Mouse (Mus musculus) MEL (cell line): ENCODE measurements around the gene Rtn4rl2. TPM values are rescaled to one million over a fixed set of nuclear protein-coding genes. Genes with fewer than 3 reads are reported as not detected.

ENCODE experiments used
- DNase-seq: peaks from one replicate; pipeline ENCODE4 v3.0.0; 2011; ENCODE audit warnings: low read depth, low spot score
- H3K27ac ChIP-seq: 2 replicates; pipeline ENCODE4 v1.5.1; 2012; ENCODE audit warnings: low read depth, mild to moderate bottlenecking, control low read depth, low read length, moderate library complexity; ENCODE audit not compliant: control insufficient read depth
- H3K27me3 ChIP-seq, 2 experiments: fragments of 150-350 bp in 1 of 2; sonication (generic) in 1 of 2; 2 replicates each; pipeline ENCODE4 v1.6.1; 2012; ENCODE audit warnings: low read length in 2 of 2, mild to moderate bottlenecking in 2 of 2, improper control_type of control experiment in 1 of 2, moderate library complexity in 1 of 2; ENCODE audit not compliant: insufficient read depth in 2 of 2, control insufficient read depth in 1 of 2
- H3K36me3 ChIP-seq, 2 experiments: 2 replicates each; pipeline ENCODE4 v1.6.1; 2012 to 2014; ENCODE audit warnings: low read length in 2 of 2, improper control_type of control experiment in 1 of 2, inconsistent platforms in 1 of 2, mild to moderate bottlenecking in 1 of 2; ENCODE audit not compliant: insufficient read depth in 2 of 2, control insufficient read depth in 1 of 2
- H3K4me1 ChIP-seq, 2 experiments: fragments of 150-350 bp in 1 of 2; sonication (generic) in 1 of 2; 2 replicates each; pipeline ENCODE4 v1.6.1; 2012; ENCODE audit warnings: low read length in 2 of 2, improper control_type of control experiment in 1 of 2, mild to moderate bottlenecking in 1 of 2; ENCODE audit not compliant: insufficient read depth in 2 of 2, control insufficient read depth in 1 of 2
- H3K4me3 ChIP-seq, 2 experiments: fragments of 150-350 bp in 1 of 2; sonication (generic) in 1 of 2; 2 replicates each; pipeline ENCODE4 v1.5.1; 2012; ENCODE audit warnings: low read depth in 2 of 2, low read length in 2 of 2, mild to moderate bottlenecking in 2 of 2, moderate library complexity in 2 of 2, control low read depth in 1 of 2, improper control_type of control experiment in 1 of 2; ENCODE audit not compliant: control insufficient read depth in 1 of 2, insufficient read depth in 1 of 2
- H3K79me2 ChIP-seq: 2 replicates; pipeline ENCODE4 v1.6.1; 2012; ENCODE audit warnings: mild to moderate bottlenecking, low read length, moderate library complexity; ENCODE audit not compliant: control insufficient read depth, poor library complexity, insufficient read depth
- H3K9ac ChIP-seq: 2 replicates; pipeline ENCODE4 v1.6.1; 2012; ENCODE audit warnings: low read depth, mild to moderate bottlenecking, control low read depth, low read length, moderate library complexity; ENCODE audit not compliant: control insufficient read depth, poor library complexity, severe bottlenecking
- H3K9me3 ChIP-seq: fragments of 150-350 bp; sonication (generic); replicated peaks from 2 replicates; pipeline ENCODE4 v1.6.1; 2012; ENCODE audit warnings: mild to moderate bottlenecking, low read length, improper control_type of control experiment, moderate library complexity; ENCODE audit not compliant: insufficient read depth
- BHLHE40 ChIP-seq: IDR thresholded peaks from 2 replicates; pipeline ENCODE4 v1.6.1; 2012; ENCODE audit warnings: low read depth, mild to moderate bottlenecking, inconsistent platforms, low read length, improper control_type of control experiment, borderline replicate concordance
- E2F4 ChIP-seq: IDR thresholded peaks from 2 replicates; pipeline ENCODE4 v1.6.1; 2011; ENCODE audit warnings: low read depth, low read length, improper control_type of control experiment, borderline replicate concordance
- EP300 ChIP-seq, 2 experiments: IDR thresholded peaks; 2 replicates each; pipeline ENCODE4 v1.6.1; 2011; ENCODE audit warnings: improper control_type of control experiment in 2 of 2, low read length in 2 of 2, low read depth in 1 of 2, mild to moderate bottlenecking in 1 of 2
- GABPA ChIP-seq: IDR thresholded peaks from 2 replicates; pipeline ENCODE4 v1.6.1; 2012; ENCODE audit warnings: low read depth, mild to moderate bottlenecking, inconsistent platforms, low read length, improper control_type of control experiment, moderate library complexity
- MAFK ChIP-seq: IDR thresholded peaks from 2 replicates; pipeline ENCODE4 v1.6.1; 2011; ENCODE audit warnings: low read depth, mild to moderate bottlenecking, low read length, improper control_type of control experiment, borderline replicate concordance
- MXI1 ChIP-seq: IDR thresholded peaks from 2 replicates; pipeline ENCODE4 v1.6.1; 2011; ENCODE audit warnings: mild to moderate bottlenecking, low read depth, low read length, improper control_type of control experiment
- MYB ChIP-seq: IDR thresholded peaks from 2 replicates; pipeline ENCODE4 v1.6.1; 2011; ENCODE audit warnings: mild to moderate bottlenecking, low read depth, low read length, improper control_type of control experiment
- POLR2AphosphoS5 ChIP-seq: IDR thresholded peaks from 2 replicates; pipeline ENCODE4 v1.6.1; 2012; ENCODE audit warnings: low read depth, borderline replicate concordance, mild to moderate bottlenecking, inconsistent platforms, low read length, moderate library complexity, mixed read lengths
- RAD21 ChIP-seq: IDR thresholded peaks from 2 replicates; pipeline ENCODE4 v1.6.1; 2011; ENCODE audit warnings: mild to moderate bottlenecking, low read depth, low read length, improper control_type of control experiment
- RCOR1 ChIP-seq: IDR thresholded peaks from 2 replicates; pipeline ENCODE4 v1.6.1; 2012; ENCODE audit warnings: low read depth, mild to moderate bottlenecking, inconsistent platforms, low read length, improper control_type of control experiment
- SMC3 ChIP-seq: IDR thresholded peaks from 2 replicates; pipeline ENCODE4 v1.6.1; 2011; ENCODE audit warnings: low read depth, low read length, improper control_type of control experiment
- TAL1 ChIP-seq: IDR thresholded peaks from 2 replicates; pipeline ENCODE4 v1.6.1; 2012; ENCODE audit warnings: mild to moderate bottlenecking, inconsistent platforms, low read length, moderate library complexity, mixed read lengths
- ZC3H11A ChIP-seq: IDR thresholded peaks from 2 replicates; pipeline ENCODE4 v1.6.1; 2012; ENCODE audit warnings: low read depth, mild to moderate bottlenecking, inconsistent platforms, low read length, improper control_type of control experiment
- ZKSCAN1 ChIP-seq: IDR thresholded peaks from 2 replicates; pipeline ENCODE4 v1.6.1; 2012; ENCODE audit warnings: low read depth, mild to moderate bottlenecking, inconsistent platforms, low read length, improper control_type of control experiment, moderate library complexity
- ZMIZ1 ChIP-seq: IDR thresholded peaks from 2 replicates; pipeline ENCODE4 v1.6.1; 2012; ENCODE audit warnings: low read depth, mild to moderate bottlenecking, inconsistent platforms, low read length, improper control_type of control experiment, moderate library complexity
- ZNF384 ChIP-seq: IDR thresholded peaks from 2 replicates; pipeline ENCODE4 v1.6.1; 2012; ENCODE audit warnings: low read depth, mild to moderate bottlenecking, inconsistent platforms, low read length, improper control_type of control experiment
- polyA plus RNA-seq, 2 experiments: library from polyadenylated mRNA; stranded (reverse) in 1 of 2; unstranded in 1 of 2; fragments of >175 nt in 1 of 2; fragments of >200 nt in 1 of 2; gene quantifications; 2 replicates each; pipeline versions ENCODE4 v1.2.1 to v1.2.4; 2012; ENCODE audit warnings: low replicate concordance in 2 of 2, low read depth in 1 of 2; ENCODE audit not compliant: insufficient read length in 2 of 2, insufficient read depth in 1 of 2, missing spikeins in 1 of 2
- total RNA-seq: library from RNA; depleted of rRNA; stranded (reverse); fragments of 300-350 nt; gene quantifications from 2 replicates; pipeline ENCODE4 v1.2.3, GENCODE M21; 2012

Gene Rtn4rl2
- total and polyA plus RNA-seq, 3 experiments, result 0.12 to 1.1 TPM; not detected in 1

DNA sequence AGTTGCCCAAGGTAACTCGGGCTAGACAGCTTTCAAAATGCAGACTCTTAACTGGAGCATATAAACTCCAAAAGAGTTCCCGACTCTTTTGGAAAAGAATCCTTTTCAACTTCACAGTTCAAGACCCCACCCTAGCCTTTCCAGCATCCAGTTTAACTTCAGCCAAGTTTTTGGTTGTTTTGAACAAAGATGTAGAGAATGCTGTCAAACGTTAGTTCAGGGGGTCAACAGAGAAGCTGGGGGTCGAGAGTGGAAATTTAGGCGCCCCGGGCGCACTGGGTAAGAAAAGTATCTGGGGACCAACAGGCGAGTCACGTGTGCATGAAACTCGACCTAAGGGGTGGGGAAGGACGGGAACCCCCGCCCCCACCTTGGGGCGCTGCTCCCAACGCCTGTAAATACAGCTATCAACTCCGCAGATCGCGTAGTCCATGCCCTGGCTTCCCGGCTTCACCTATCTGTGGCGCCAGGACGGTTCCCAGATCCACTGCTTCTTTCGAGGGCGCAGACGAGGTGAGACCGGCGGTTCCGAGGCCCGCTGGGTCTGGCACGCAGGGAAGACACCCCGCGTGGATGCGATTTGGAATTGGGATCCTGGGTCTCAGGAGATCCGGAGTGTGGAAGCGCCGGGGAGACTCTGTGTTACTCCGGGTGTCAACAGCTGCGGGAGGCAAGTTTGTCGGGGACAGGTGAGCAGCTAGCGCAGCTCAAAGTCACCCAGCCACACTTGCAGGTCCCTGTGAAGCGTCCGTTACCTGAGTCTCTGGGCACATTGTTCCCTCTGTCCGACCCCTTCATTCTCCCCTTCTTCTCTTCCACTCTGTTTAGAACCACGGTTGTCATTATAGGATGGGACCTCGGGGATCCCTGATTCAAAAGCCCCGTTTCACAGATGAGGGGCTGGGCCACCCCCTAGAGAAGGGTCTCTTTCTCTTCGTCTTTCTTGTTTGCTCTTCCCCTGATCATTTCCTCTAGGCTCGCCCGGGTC lies 47.2 kb downstream of the Rtn4rl2 start (continued):
- TF ChIP-seq ZC3H11A (no peak), MXI1 (peak; percentile 87), EP300 (IDR thresholded peaks at IDR 0.05; ENCODE audit: low read depth in 1 of 2, low read length in 2 of 2) (peak in 1 of 2 experiments; percentile 55; a peak in 2 of 4 replicates), POLR2AphosphoS5 (no peak)

DNA sequence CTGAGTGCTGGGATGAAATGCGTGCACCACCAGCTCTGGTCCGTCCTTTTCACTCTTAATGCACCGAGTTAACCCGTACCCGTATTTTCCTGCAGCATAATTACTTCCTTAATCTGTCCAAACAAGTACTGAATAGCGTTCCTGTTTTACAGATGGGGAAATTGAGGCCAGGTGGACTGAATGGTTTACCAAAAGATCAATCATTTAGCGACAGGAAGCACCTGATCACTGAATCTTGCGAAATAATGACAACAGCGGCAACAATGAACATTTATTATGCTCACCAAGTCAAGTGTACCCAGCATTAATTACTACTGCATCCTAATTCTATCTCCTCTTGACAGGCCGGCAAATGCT lies 47.9 kb downstream of the Rtn4rl2 start, which contains the start of gene Slc43a1:
Gene Slc43a1, plus strand, starts transcription at position 258 of the 357 bp plus-strand sequence.
- no peak for DNase-seq
- H3K4me3 ChIP-seq, result peak within 1 kb of the TSS; percentile 78 to 96
- H3K79me2 ChIP-seq, result peaks cover 37% of the 10 kb centered on the region
- peaks cover 10 to 13% of the 10 kb centered on the region in 2 experiments for H3K4me1 ChIP-seq
- H3K9me3 ChIP-seq, result no peaks in the 10 kb centered on the region
- peak within 1 kb of the TSS; percentile 91 for H3K27ac ChIP-seq
- no peaks in the 10 kb centered on the region for H3K27me3 ChIP-seq
- H3K9ac ChIP-seq, result peak within 1 kb of the TSS; percentile 88
- TF ChIP-seq SMC3 (no peak), ZNF384 (no peak), ZMIZ1 (no peak), ZKSCAN1 (no peak), MXI1 (no peak), TAL1 (no peak), MAFK (no peak), RAD21 (no peak), GABPA (no peak)
- peaks cover 0 to 17% of the 10 kb centered on the region in 2 experiments; a peak in 2 of 4 replicates for H3K36me3 ChIP-seq

DNA sequence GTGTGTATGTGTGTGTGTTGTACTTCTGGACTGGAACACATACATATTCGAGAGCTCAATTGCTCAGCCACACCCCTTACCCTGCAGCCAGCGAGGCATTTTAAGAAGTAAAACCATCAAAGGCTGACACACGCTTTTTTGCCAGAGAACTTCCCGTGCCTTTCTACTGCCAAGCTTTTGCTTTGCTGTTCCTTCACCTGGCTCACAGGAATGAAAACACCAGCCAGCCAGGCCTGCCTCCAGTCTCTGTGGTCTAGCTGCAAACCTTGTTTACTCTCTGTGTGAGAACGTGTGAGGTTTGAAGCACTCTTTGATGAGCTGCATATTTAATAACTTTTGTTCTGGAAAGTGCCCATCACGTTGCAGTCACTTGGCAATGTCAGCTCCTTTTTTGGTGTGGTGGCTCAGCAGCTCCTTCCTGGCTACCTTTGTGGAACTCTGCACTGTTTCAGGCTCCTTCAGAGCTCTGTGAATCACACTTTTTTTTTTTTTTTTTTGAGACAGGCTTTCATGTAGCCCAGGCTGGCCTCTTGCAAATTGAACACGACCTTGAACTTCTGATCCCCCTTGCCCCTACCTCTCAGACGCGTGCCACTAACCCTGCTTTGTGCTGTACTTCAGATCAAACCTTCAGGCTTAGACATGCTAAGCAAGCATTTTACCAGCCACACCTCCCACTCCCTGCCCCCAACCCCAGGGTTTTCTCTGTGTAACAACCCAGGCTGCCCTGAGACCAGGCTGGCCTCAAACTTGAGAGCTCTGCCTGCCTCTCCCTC lies 48.5 kb downstream of the Rtn4rl2 start:
- TF ChIP-seq E2F4 (no peak), ZNF384 (peak; percentile 64), RCOR1 (no peak), BHLHE40 (no peak), MAFK (no peak), EP300 (IDR thresholded peaks at IDR 0.05; ENCODE audit: low read depth in 1 of 2, low read length in 2 of 2) (no peak), MYB (no peak)
- Histone ChIP-seq H3K36me3 (peaks cover 0 to 11% of the 10 kb centered on the region in 2 experiments; a peak in 2 of 4 replicates), H3K4me3 (no peak overlapping the region), H3K4me1 (peaks cover 7 to 10% of the 10 kb centered on the region in 2 experiments), H3K79me2 (peaks cover 33% of the 10 kb centered on the region), H3K9me3 (no peaks in the 10 kb centered on the region), H3K27ac (no peak overlapping the region), H3K9ac (no peak overlapping the region), H3K27me3 (no peaks in the 10 kb centered on the region)
- no peak for DNase-seq
